Mouse (Mus musculus) monocyte, adult 59 days (primary cell): ENCODE data around the gene Fstl1. TPM values are rescaled to one million over a fixed set of nuclear protein-coding genes. Genes with fewer than 3 reads are reported as not detected.

ENCODE experiments used
- total RNA-seq, 2 experiments: library from RNA; stranded (reverse); gene quantifications; one replicate each; pipeline ENCODE4 v1.2.4; 2023

Gene Fstl1
- total RNA-seq, result under 1 TPM in 1 of 2 experiments, not detected in 1; 0.47 TPM

GRCm38 (mm10) chr16:37776860-37777651 is at the start of gene Fstl1:
Gene Fstl1 (plus strand): TSS chr16:37776873.

GRCm38 (mm10) chr16:37861029-37861428 is 84.4 kb downstream of the Fstl1 start, which contains the start of gene Gm36028:
Gene Gm36028 (minus strand): TSS chr16:37861146.

GRCm38 (mm10) chr16:37867791-37868505 is 91.3 kb downstream of the Fstl1 start, which contains the start of gene Lrrc58:
Gene Lrrc58 (plus strand): TSS chr16:37868389.

Other genes with a start within 250 kb of the Fstl1 start
- gene Gtf2e1, start 237.1 kb upstream of the Fstl1 start, total RNA-seq, result 10 to 100 TPM in 1 of 2 experiments, 1 to 10 TPM in 1; 9.7 to 10.5 TPM
- 1 to 10 TPM; 6.3 to 9.5 TPM for gene Rabl3, start 237.0 kb upstream of the Fstl1 start, total RNA-seq
- under 1 TPM in 1 of 2 experiments, not detected in 1; 0.67 TPM for gene Hgd, start 196.7 kb upstream of the Fstl1 start, total RNA-seq
- gene Ndufb4, start 122.4 kb upstream of the Fstl1 start, total RNA-seq, result 10 to 100 TPM; 26.8 to 32.6 TPM
- gene Gm36028, start 84.3 kb downstream of the Fstl1 start, total RNA-seq, result not detected
- gene Lrrc58, start 91.5 kb downstream of the Fstl1 start, total RNA-seq, result 10 to 100 TPM; 39.3 to 39.6 TPM
- gene Gpr156, start 139.6 kb downstream of the Fstl1 start, total RNA-seq, result not detected